In genomic region chr3:62603231-62604046, GRCm38 (mm10) we compare ENCODE assay signal across 8 mouse cellular contexts. TPM values are rescaled to one million over a fixed set of nuclear protein-coding genes. Genes with fewer than 3 reads are reported as not detected.
DNase-seq lines count a peak whose midpoint lies in the region; ATAC-seq lines count a peak whose summit lies in the region.

No protein-coding gene starts in this region.

- DNase-seq in kidney, postnatal 25 days, result no peak
- peak; percentile 39 for DNase-seq in brain, adult 2 months (ENCODE audit: low read depth, low spot score)
- peak; percentile 15 to 19 for DNase-seq in frontal cortex, postnatal 25 days (ENCODE audit: low spot score in 2 of 2)
- peak; percentile 23 for DNase-seq in right cerebral cortex, postnatal 14 days
- DNase-seq in MN1 (ENCODE audit: low spot score) (no peak), adipocyte (ENCODE audit: low spot score) (no peak)

- peak overlapping the region; percentile 78 for H3K4me2 ChIP-seq in kidney, embryonic 14.5 days (replicated peaks; ENCODE audit: low read depth, low read length)
- peak overlapping the region; percentile 48 for H3K4me2 ChIP-seq in liver, embryonic 12.5 days

- no peaks in the 10 kb centered on the region for H3K4me1 ChIP-seq in kidney, embryonic 14.5 days (ENCODE audit: control insufficient read depth, insufficient read depth, low read length)
- no peaks in the 10 kb centered on the region for H3K4me1 ChIP-seq in liver, embryonic 12.5 days

- no peak overlapping the region for H3K27ac ChIP-seq in kidney, embryonic 14.5 days (ENCODE audit: low read depth, low read length)
- H3K27ac ChIP-seq in liver, embryonic 12.5 days, result no peak overlapping the region

- no peaks in the 10 kb centered on the region for H3K9me3 ChIP-seq in kidney, embryonic 14.5 days (ENCODE audit: control insufficient read depth, low read length)
- no peaks in the 10 kb centered on the region for H3K9me3 ChIP-seq in liver, embryonic 12.5 days (replicated peaks)

- H3K4me3 ChIP-seq in kidney, embryonic 14.5 days (ENCODE audit: low read length), result peak overlapping the region; percentile 40
- peak overlapping the region; percentile 21; the same call in 1 of the 2 replicates for H3K4me3 ChIP-seq in liver, embryonic 12.5 days

- H3K9ac ChIP-seq in kidney, embryonic 14.5 days (ENCODE audit: low read depth, low read length), result peak overlapping the region; percentile 5; the same call in 1 of the 2 replicates
- H3K9ac ChIP-seq in liver, embryonic 12.5 days, result no peak overlapping the region

- peak; percentile 57; the same call in 1 of the 2 replicates for ATAC-seq in kidney, embryonic 14.5 days (ENCODE audit: low FRiP score, low TSS enrichment)
- ATAC-seq in liver, embryonic 12.5 days, result no peak

- 2% methylated on average over 40 of the region's 40 CpGs for WGBS in kidney, embryonic 14.5 days
- 2% methylated on average over 40 of the region's 40 CpGs for WGBS in liver, embryonic 12.5 days (ENCODE audit: insufficient replicate concordance)

- peaks cover 11% of the 10 kb centered on the region; the same call in 1 of the 2 replicates for H3K27me3 ChIP-seq in kidney, embryonic 14.5 days (ENCODE audit: control insufficient read depth, insufficient read depth, low read length)
- H3K27me3 ChIP-seq in liver, embryonic 12.5 days (replicated peaks), result peaks cover 9% of the 10 kb centered on the region

- H3K36me3 ChIP-seq in kidney, embryonic 14.5 days (ENCODE audit: control insufficient read depth, insufficient read depth, low read length), result no peaks in the 10 kb centered on the region
- no peaks in the 10 kb centered on the region for H3K36me3 ChIP-seq in liver, embryonic 12.5 days

RNA-seq across cellular contexts. Expression of gene Gpr149, which starts 1.5 kb away (rescaled TPM):
- polyA plus RNA-seq in kidney, embryonic 14.5 days (2014; fragmentation: Nextera tagmentation; extraction: Ambion mirVana), result not detected in 2 replicates
- polyA plus RNA-seq in liver, embryonic 12.5 days (2016; fragmentation: Nextera tagmentation; extraction: Ambion mirVana), result not detected in 2 replicates

Comparison
In these comparisons a context has a peak if more than half of its experiments do, and no peak if none do; other contexts are left out.
1. DNase-seq: peak in brain, adult 2 months (single experiment), frontal cortex, postnatal 25 days (2 of 2) and right cerebral cortex, postnatal 14 days (single experiment); none in kidney, postnatal 25 days (0 of 2), MN1 (single experiment) and adipocyte (single experiment).